In the genomic region with DNA sequence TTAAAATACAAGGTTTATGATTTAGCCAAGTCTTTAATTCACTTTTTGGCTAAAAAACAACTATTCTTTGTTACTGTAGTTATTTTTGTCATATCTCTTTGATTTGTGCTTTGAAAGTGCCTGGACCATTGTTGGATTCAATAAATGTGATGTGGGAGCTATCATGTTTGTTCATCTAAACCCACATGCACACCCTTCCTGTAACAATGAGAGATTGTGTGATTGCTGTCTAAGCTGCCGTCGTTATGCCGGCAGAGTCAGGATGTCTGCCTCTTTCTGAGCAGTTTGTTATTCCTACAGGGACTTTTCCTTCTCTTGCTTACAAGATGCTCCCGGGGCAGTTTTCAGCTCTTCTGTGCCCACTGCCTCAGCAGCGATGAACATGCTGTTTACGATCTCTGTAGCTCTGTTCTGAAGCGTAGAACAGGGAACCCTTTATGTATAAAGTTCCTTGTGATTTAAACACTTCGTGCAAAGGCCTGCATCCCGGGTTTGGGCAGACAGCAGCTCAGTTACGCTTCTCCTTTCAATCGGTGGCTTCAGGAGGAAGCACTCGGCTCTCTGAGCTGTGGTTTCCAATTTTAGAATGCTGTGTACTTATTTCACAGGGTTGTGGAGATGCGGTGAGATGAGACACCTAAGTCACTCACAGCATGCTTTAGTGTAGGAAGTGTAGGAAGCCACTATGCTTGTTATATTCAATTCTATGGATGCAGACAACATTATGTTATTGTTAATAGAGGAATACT, we compare ENCODE assay signal across 8 mouse cellular contexts.
A peak's percentile ranks its signal among the peaks of the same experiment; 100 is the strongest.
DNase-seq lines count a peak whose midpoint lies in the region; TF ChIP-seq lines count a peak whose summit lies in the region.
"Had no signal": no experiment of that assay in that cellular context is flagged by ENCODE, and none has a peak within 500 bp of the region (broad histone marks: within the 10 kb centered on the region; RNA-seq: fewer than 3 reads in every experiment).

No protein-coding gene starts in this region.

- H3K4me3 ChIP-seq in MEL (ENCODE audit: control insufficient read depth in 1 of 2, insufficient read depth in 1 of 2, low read depth in 2 of 2, low read length in 2 of 2) = peak overlapping the region; percentile 42 to 50

- H3K27me3 ChIP-seq in MEL (ENCODE audit: control insufficient read depth in 1 of 2, insufficient read depth in 2 of 2, low read length in 2 of 2) = no peaks in the 10 kb centered on the region

- DNase-seq in layer of hippocampus, adult 9-11 months = peak; percentile 21
- no peak for DNase-seq in layer of hippocampus, adult 9-10 months (ENCODE audit: low spot score)
- peak; percentile 56 for DNase-seq in CD4-positive helper T cell, adult 2 months (ENCODE audit: low read depth, low spot score)
- DNase-seq in MEL (ENCODE audit: low read depth, low spot score) = peak; percentile 70
- DNase-seq in lung, postnatal 25 days (ENCODE audit: low spot score) = peak; percentile 28
- DNase-seq in MN1 (ENCODE audit: low spot score) = no peak
- DNase-seq in cerebellum, postnatal 4 days (ENCODE audit: low spot score in 2 of 2) = no peak
- DNase-seq: cerebellum, adult 9-11 months had no signal

- TF ChIP-seq POLR2A in MEL (IDR thresholded peaks at IDR 0.05; ENCODE audit: control insufficient read depth in 1 of 2, insufficient read depth in 1 of 2, low read depth in 1 of 2, low read length in 2 of 2, poor library complexity in 1 of 2) = peak in 1 of 2 experiments; percentile 34; a peak in 1 of 4 replicates

- peak overlapping the region; percentile 70 for H3K27ac ChIP-seq in MEL (ENCODE audit: control insufficient read depth, low read depth, low read length)

- H3K36me3 ChIP-seq in MEL (ENCODE audit: control insufficient read depth in 1 of 2, insufficient read depth in 2 of 2, low read length in 2 of 2) = peaks cover 0 to 4% of the 10 kb centered on the region in 2 experiments; a peak in 2 of 4 replicates

- H3K9me3 ChIP-seq in MEL (replicated peaks; ENCODE audit: insufficient read depth, low read length) = no peaks in the 10 kb centered on the region

- peaks cover 5 to 9% of the 10 kb centered on the region in 2 experiments; a peak in 3 of 4 replicates for H3K4me1 ChIP-seq in MEL (ENCODE audit: control insufficient read depth in 1 of 2, insufficient read depth in 2 of 2, low read length in 2 of 2)

- TF ChIP-seq EP300 in MEL (IDR thresholded peaks at IDR 0.05; ENCODE audit: low read depth in 1 of 2, low read length in 2 of 2) = no peak; a peak in 1 of 4 replicates

- H3K9ac ChIP-seq in MEL (ENCODE audit: control insufficient read depth, low read depth, low read length, poor library complexity, severe bottlenecking) = peak overlapping the region; percentile 57

- H3K79me2 ChIP-seq in MEL (ENCODE audit: control insufficient read depth, insufficient read depth, low read length, poor library complexity) = no peaks in the 10 kb centered on the region

- TF ChIP-seq RAD21 in MEL (IDR thresholded peaks at IDR 0.05; ENCODE audit: low read depth, low read length) = no peak

- no peak for TF ChIP-seq CTCF in MEL (IDR thresholded peaks at IDR 0.05 in 2 of 3, conservative IDR thresholded peaks at IDR 0.05 in 1 of 3; ENCODE audit: control insufficient read depth in 1 of 3, insufficient read depth in 1 of 3, low read depth in 2 of 3, low read length in 3 of 3, poor library complexity in 1 of 3, severe bottlenecking in 1 of 3)

TF ChIP-seq in MEL, 35 proteins besides CTCF, POLR2A, EP300 and RAD21:
- TF ChIP-seq CHD1 (IDR thresholded peaks at IDR 0.05; ENCODE audit: low read depth, low read length) = no peak
- no peak for TF ChIP-seq NRF1 (IDR thresholded peaks at IDR 0.05; ENCODE audit: insufficient read depth, low read depth, low read length, poor library complexity, severe bottlenecking)
- 0 out of 2 replicates have a peak, but pooled peaks have one; percentile 13 for TF ChIP-seq HCFC1 (IDR thresholded peaks at IDR 0.05; ENCODE audit: low read depth, low read length)
- TF ChIP-seq GATA1 (IDR thresholded peaks at IDR 0.05; ENCODE audit: low read depth, low read length) = peak; percentile 73
- TF ChIP-seq KAT2A (conservative IDR thresholded peaks at IDR 0.05; ENCODE audit: low read depth, low read length) = 0 out of 2 replicates have a peak, but pooled peaks have one; percentile 7
- no peak for TF ChIP-seq TBP (IDR thresholded peaks at IDR 0.05; ENCODE audit: low read depth, low read length)
- TF ChIP-seq ETS1 (IDR thresholded peaks at IDR 0.05; ENCODE audit: low read depth, low read length) = peak; percentile 21; the same call in 1 of the 2 replicates
- TF ChIP-seq ZMIZ1 (IDR thresholded peaks at IDR 0.05; ENCODE audit: low read depth, low read length) = 0 out of 2 replicates have a peak, but pooled peaks have one; percentile 39
- no peak for TF ChIP-seq POLR2AphosphoS2 (IDR thresholded peaks at IDR 0.05; ENCODE audit: low read length)
- peak; percentile 48; the same call in 1 of the 2 replicates for TF ChIP-seq MYC (IDR thresholded peaks at IDR 0.05; ENCODE audit: low read depth, low read length)
- no peak for TF ChIP-seq JUND (IDR thresholded peaks at IDR 0.05; ENCODE audit: low read depth, low read length)
- 0 out of 2 replicates have a peak, but pooled peaks have one; percentile 35 for TF ChIP-seq MEF2A (IDR thresholded peaks at IDR 0.05; ENCODE audit: extremely low read depth, insufficient replicate concordance, low read depth, low read length, poor library complexity, severe bottlenecking)
- TF ChIP-seq SIN3A (IDR thresholded peaks at IDR 0.05; ENCODE audit: low read length) = no peak; the same call in 1 of the 2 replicates

Comparison
In these comparisons a context has a peak if more than half of its experiments do, and no peak if none do; other contexts are left out.
1. DNase-seq: peak in layer of hippocampus, adult 9-11 months (single experiment), CD4-positive helper T cell, adult 2 months (single experiment), MEL (single experiment) and lung, postnatal 25 days (single experiment); none in layer of hippocampus, adult 9-10 months (single experiment), MN1 (single experiment) and cerebellum, postnatal 4 days (0 of 2).